ENCODE assay signal across 10 mouse cellular contexts in genomic region chr16:24449806-24450205, GRCm38 (mm10). TPM values are rescaled to one million over a fixed set of nuclear protein-coding genes. Genes with fewer than 3 reads are reported as not detected.
A peak's percentile ranks its signal among the peaks of the same experiment; 100 is the strongest.
DNase-seq lines count a peak whose midpoint lies in the region; ATAC-seq lines count a peak whose summit lies in the region.
"Had no signal": no experiment of that assay in that cellular context is flagged by ENCODE, and none has a peak within 500 bp of the region (broad histone marks: within the 10 kb centered on the region; RNA-seq: fewer than 3 reads in every experiment).

No protein-coding gene starts in this region.

- H3K9ac ChIP-seq in hindbrain, embryonic 11.5 days (ENCODE audit: low read depth, low read length) = no peak overlapping the region
- no peak overlapping the region for H3K9ac ChIP-seq in hindbrain, embryonic 12.5 days
- no peak overlapping the region for H3K9ac ChIP-seq in liver, embryonic 13.5 days
- no peak overlapping the region; the same call in 1 of the 2 replicates for H3K9ac ChIP-seq in forebrain, embryonic 14.5 days (ENCODE audit: low read length)
- H3K9ac ChIP-seq: neural tube, embryonic 13.5 days had no signal

- H3K36me3 ChIP-seq in hindbrain, embryonic 11.5 days (ENCODE audit: control insufficient read depth, insufficient read depth, low read length) = no peaks in the 10 kb centered on the region
- H3K36me3 ChIP-seq in hindbrain, embryonic 12.5 days = no peaks in the 10 kb centered on the region; the same call in 1 of the 2 replicates
- H3K36me3 ChIP-seq in embryonic facial prominence, embryonic 10.5 days (replicated peaks) = peaks cover 10% of the 10 kb centered on the region
- no peaks in the 10 kb centered on the region for H3K36me3 ChIP-seq in liver, embryonic 13.5 days
- H3K36me3 ChIP-seq in forebrain, embryonic 14.5 days (ENCODE audit: control insufficient read depth, insufficient read depth, low read length) = no peaks in the 10 kb centered on the region
- H3K36me3 ChIP-seq: neural tube, embryonic 13.5 days had no signal

- no peaks in the 10 kb centered on the region for H3K27me3 ChIP-seq in hindbrain, embryonic 11.5 days (ENCODE audit: control insufficient read depth, insufficient read depth, low read length)
- H3K27me3 ChIP-seq in hindbrain, embryonic 12.5 days = no peaks in the 10 kb centered on the region
- no peaks in the 10 kb centered on the region for H3K27me3 ChIP-seq in embryonic facial prominence, embryonic 10.5 days (replicated peaks; ENCODE audit: low read depth, poor library complexity, severe bottlenecking)
- H3K27me3 ChIP-seq in liver, embryonic 13.5 days = no peaks in the 10 kb centered on the region
- H3K27me3 ChIP-seq in forebrain, embryonic 14.5 days (replicated peaks; ENCODE audit: control insufficient read depth, insufficient read depth, low read length) = no peaks in the 10 kb centered on the region
- H3K27me3 ChIP-seq: neural tube, embryonic 13.5 days had no signal

- ATAC-seq in hindbrain, embryonic 11.5 days (ENCODE audit: low FRiP score) = no peak
- ATAC-seq in hindbrain, embryonic 12.5 days (ENCODE audit: low FRiP score) = no peak
- no peak for ATAC-seq in liver, embryonic 13.5 days (ENCODE audit: low read depth)
- no peak for ATAC-seq in forebrain, embryonic 14.5 days
- no peak for ATAC-seq in granulocyte monocyte progenitor cell, adult 5-6 weeks (replicated peaks; ENCODE audit: poor library complexity, severe bottlenecking)

- H3K9me3 ChIP-seq in hindbrain, embryonic 11.5 days (ENCODE audit: control insufficient read depth, low read length) = no peaks in the 10 kb centered on the region
- no peaks in the 10 kb centered on the region for H3K9me3 ChIP-seq in hindbrain, embryonic 12.5 days (replicated peaks)
- H3K9me3 ChIP-seq in embryonic facial prominence, embryonic 10.5 days = no peaks in the 10 kb centered on the region
- no peaks in the 10 kb centered on the region for H3K9me3 ChIP-seq in liver, embryonic 13.5 days (replicated peaks)
- no peaks in the 10 kb centered on the region for H3K9me3 ChIP-seq in forebrain, embryonic 14.5 days (replicated peaks; ENCODE audit: control insufficient read depth, low read length)
- H3K9me3 ChIP-seq: neural tube, embryonic 13.5 days had no signal

- H3K4me3 ChIP-seq in hindbrain, embryonic 11.5 days (ENCODE audit: low read depth, low read length) = no peak overlapping the region
- H3K4me3 ChIP-seq in hindbrain, embryonic 12.5 days = no peak overlapping the region
- H3K4me3 ChIP-seq in embryonic facial prominence, embryonic 10.5 days = no peak overlapping the region
- H3K4me3 ChIP-seq in liver, embryonic 13.5 days (replicated peaks) = no peak overlapping the region
- no peak overlapping the region for H3K4me3 ChIP-seq in forebrain, embryonic 14.5 days (ENCODE audit: low read depth, low read length)
- H3K4me3 ChIP-seq: erythroblast, embryonic 14.5 days; neural tube, embryonic 13.5 days had no signal

- H3K27ac ChIP-seq in hindbrain, embryonic 11.5 days (ENCODE audit: low read depth, low read length) = no peak overlapping the region
- no peak overlapping the region for H3K27ac ChIP-seq in hindbrain, embryonic 12.5 days
- peak overlapping the region; percentile 74 for H3K27ac ChIP-seq in embryonic facial prominence, embryonic 10.5 days (replicated peaks)
- H3K27ac ChIP-seq in liver, embryonic 13.5 days = no peak overlapping the region
- H3K27ac ChIP-seq in forebrain, embryonic 14.5 days (ENCODE audit: low read depth, low read length) = no peak overlapping the region
- H3K27ac ChIP-seq: neural tube, embryonic 13.5 days had no signal

- DNase-seq in hindbrain, embryonic 11.5 days (ENCODE audit: low spot score) = peak; percentile 19
- DNase-seq in embryonic facial prominence, embryonic 10.5 days (ENCODE audit: low spot score) = no peak
- DNase-seq in heart, postnatal 4 days = peak; percentile 41
- no peak for DNase-seq in liver, embryonic 13.5 days
- no peak for DNase-seq in layer of hippocampus, postnatal 36 days
- no peak for DNase-seq in forebrain, embryonic 14.5 days (ENCODE audit: low spot score)

- 7% methylated on average over 8 of the region's 8 CpGs for WGBS in hindbrain, embryonic 11.5 days
- 14% methylated on average over 7 of the region's 8 CpGs for whole genome bisulfite sequencing in hindbrain, embryonic 12.5 days
- WGBS in embryonic facial prominence, embryonic 10.5 days = 25% methylated on average over 8 of the region's 8 CpGs
- WGBS in liver, embryonic 13.5 days (ENCODE audit: insufficient replicate concordance) = 14% methylated on average over 8 of the region's 8 CpGs
- WGBS in forebrain, embryonic 14.5 days = 22% methylated on average over 8 of the region's 8 CpGs

- peaks cover 6% of the 10 kb centered on the region for H3K4me1 ChIP-seq in hindbrain, embryonic 11.5 days (replicated peaks; ENCODE audit: control insufficient read depth, insufficient read depth, low read length)
- H3K4me1 ChIP-seq in hindbrain, embryonic 12.5 days = peaks cover 25% of the 10 kb centered on the region
- peaks cover 67% of the 10 kb centered on the region for H3K4me1 ChIP-seq in embryonic facial prominence, embryonic 10.5 days
- peaks cover 29% of the 10 kb centered on the region for H3K4me1 ChIP-seq in liver, embryonic 13.5 days (replicated peaks)
- H3K4me1 ChIP-seq in forebrain, embryonic 14.5 days (ENCODE audit: control insufficient read depth, insufficient read depth, low read length) = 0 out of 2 replicates have a peak, but pooled peaks cover 4% of the 10 kb centered on the region

- H3K4me2 ChIP-seq in hindbrain, embryonic 11.5 days (replicated peaks; ENCODE audit: low read depth, low read length) = no peak overlapping the region
- H3K4me2 ChIP-seq in hindbrain, embryonic 12.5 days (replicated peaks) = no peak overlapping the region
- H3K4me2 ChIP-seq in liver, embryonic 13.5 days = 0 out of 2 replicates have a peak overlapping the region, but pooled peaks have one; percentile 12
- no peak overlapping the region for H3K4me2 ChIP-seq in forebrain, embryonic 14.5 days (ENCODE audit: low read length)
- H3K4me2 ChIP-seq: neural tube, embryonic 13.5 days had no signal

RNA-seq across cellular contexts. Expression of gene Lpp, which starts 56.5 kb away (rescaled TPM):
- polyA plus RNA-seq in hindbrain, embryonic 11.5 days (2014; fragmentation: Nextera tagmentation; extraction: Ambion mirVana) = 19.6 and 25.1 TPM in 2 replicates
- polyA plus RNA-seq in hindbrain, embryonic 12.5 days (2016; fragmentation: Nextera tagmentation; extraction: Ambion mirVana) = 25.9 and 27.9 TPM in 2 replicates
- 41.8 and 43.5 TPM in 2 replicates for polyA plus RNA-seq in embryonic facial prominence, embryonic 10.5 days (2016; fragmentation: Nextera tagmentation; extraction: Ambion mirVana)
- total RNA-seq in heart, postnatal 4 days (2021) = 10 to 100 TPM; 77.6 to 80.1 TPM
- polyA plus RNA-seq in liver, embryonic 13.5 days (2015; fragmentation: Nextera tagmentation; extraction: Ambion mirVana) = 6.1 and 7.4 TPM in 2 replicates
- total RNA-seq in layer of hippocampus, postnatal 36 days (2021) = 10 to 100 TPM in 1 of 2 experiments, 1 to 10 TPM in 1; 7.2 to 11.8 TPM
- 4.8 and 6.7 TPM in 2 replicates for polyA plus RNA-seq in forebrain, embryonic 14.5 days (2014; fragmentation: Nextera tagmentation; extraction: Ambion mirVana)
- total RNA-seq in granulocyte monocyte progenitor cell, adult 5-6 weeks (2014; fragmentation: Nextera tagmentation) = 3.5 and 4.9 TPM in 2 replicates
- total RNA-seq in granulocyte monocyte progenitor cell, adult 5-6 weeks (2017) = 1.9 and 3.2 TPM in 2 replicates
- polyA plus RNA-seq: erythroblast, embryonic 14.5 days had no signal

Comparison
In these comparisons a context has a peak if more than half of its experiments do, and no peak if none do; other contexts are left out.
1. DNase-seq: peak in hindbrain, embryonic 11.5 days (single experiment) and heart, postnatal 4 days (single experiment); none in embryonic facial prominence, embryonic 10.5 days (single experiment), liver, embryonic 13.5 days (single experiment), layer of hippocampus, postnatal 36 days (0 of 2) and forebrain, embryonic 14.5 days (single experiment).